Mouse (Mus musculus) liver, adult 2 months (tissue): ENCODE results near the gene Als2cr12.

Experiments
- CTCF ChIP-seq: fragments of 200-500 bp; IDR thresholded peaks from 2 replicates; pipeline ENCODE4 v1.5.1; 2011; ENCODE audit warnings: low read depth, low read length, control low read depth
- POLR2A ChIP-seq: fragments of 200-500 bp; IDR thresholded peaks from 2 replicates; pipeline ENCODE4 v1.6.1; 2011; ENCODE audit warnings: low read length, control low read depth; ENCODE audit not compliant: insufficient read depth; ENCODE audit errors: extremely low read depth

DNA sequence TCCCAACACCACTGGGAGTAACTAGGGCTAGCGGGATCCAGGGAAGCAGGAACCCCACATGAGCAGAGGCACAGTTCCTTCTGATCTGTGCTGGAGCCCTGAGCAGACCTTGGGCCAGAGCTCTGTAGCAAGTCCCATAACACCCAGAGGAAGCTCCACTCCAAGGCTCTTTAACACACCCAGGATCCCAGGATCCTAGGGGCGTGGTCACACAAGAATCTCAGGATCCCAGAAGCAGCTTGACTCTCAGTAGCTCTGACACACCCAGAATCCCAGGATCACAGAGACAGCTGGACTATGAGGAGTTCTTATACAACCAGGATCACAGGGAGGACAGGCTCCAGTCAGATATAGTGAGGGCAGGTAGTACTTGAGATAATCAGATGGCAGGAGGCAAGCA is 23.7 kb downstream of the Als2cr12 start:
- TF ChIP-seq POLR2A (no peak), CTCF (no peak)
